Mouse (Mus musculus) spleen, postnatal 14 days (tissue): Measurements from ENCODE around the gene Med13l.

Experiments
- DNase-seq, 2 experiments: peaks; one replicate each; pipeline ENCODE4 v3.0.0; 2021 to 2022; ENCODE audit warnings: low spot score in 2 of 2

Med13l gene

GRCm38 (mm10) chr5:118693996-118694395, 133.5 kb downstream of the Med13l start:
- no peak for DNase-seq

- no peak for DNase-seq
These were observed 136.6 kb downstream of the Med13l start for GRCm38 (mm10) chr5:118697073-118697472.

- no peak for DNase-seq
These were observed 140.5 kb downstream of the Med13l start for GRCm38 (mm10) chr5:118700978-118701377.

- DNase-seq: no peak
These were observed 142.2 kb downstream of the Med13l start for GRCm38 (mm10) chr5:118702674-118703073.

- DNase-seq: peak in 1 of 2 experiments; percentile 50
These were observed 143.7 kb downstream of the Med13l start for GRCm38 (mm10) chr5:118704148-118704547.

- no peak for DNase-seq
These were observed 144.5 kb downstream of the Med13l start for GRCm38 (mm10) chr5:118704960-118705359.

- DNase-seq: no peak
These were observed 145.5 kb downstream of the Med13l start for GRCm38 (mm10) chr5:118706009-118706408.

GRCm38 (mm10) chr5:118706414-118706813, 145.9 kb downstream of the Med13l start:
- no peak for DNase-seq

- DNase-seq: no peak
These were observed 147.0 kb downstream of the Med13l start for GRCm38 (mm10) chr5:118707501-118707900.

GRCm38 (mm10) chr5:118708215-118708949, 147.9 kb downstream of the Med13l start:
- peak; percentile 54 to 76 for DNase-seq

- DNase-seq: no peak
These were observed 149.4 kb downstream of the Med13l start for GRCm38 (mm10) chr5:118709847-118710251.

- no peak for DNase-seq
These were observed 155.0 kb downstream of the Med13l start for GRCm38 (mm10) chr5:118715518-118715917.

GRCm38 (mm10) chr5:118716295-118717271, 156.1 kb downstream of the Med13l start:
- DNase-seq: no peak

GRCm38 (mm10) chr5:118717456-118717855, 157.0 kb downstream of the Med13l start:
- no peak for DNase-seq

- no peak for DNase-seq
These were observed 157.6 kb downstream of the Med13l start for GRCm38 (mm10) chr5:118718070-118718469.

GRCm38 (mm10) chr5:118721416-118721815, 160.9 kb downstream of the Med13l start:
- no peak for DNase-seq

GRCm38 (mm10) chr5:118721848-118722247, 161.4 kb downstream of the Med13l start:
- no peak for DNase-seq

- DNase-seq: no peak
These were observed 162.0 kb downstream of the Med13l start for GRCm38 (mm10) chr5:118722456-118722855.

- no peak for DNase-seq
These were observed 164.9 kb downstream of the Med13l start for GRCm38 (mm10) chr5:118725425-118725824.

GRCm38 (mm10) chr5:118725886-118726505, 165.5 kb downstream of the Med13l start:
- DNase-seq: no peak

GRCm38 (mm10) chr5:118727336-118727735, 166.9 kb downstream of the Med13l start:
- DNase-seq: no peak

GRCm38 (mm10) chr5:118732221-118732620, 171.7 kb downstream of the Med13l start:
- no peak for DNase-seq
